Mouse (Mus musculus): Measurements from ENCODE around the gene Gm49711. TPM values are rescaled to one million over a fixed set of nuclear protein-coding genes. Genes with fewer than 3 reads are reported as not detected.
A peak's percentile ranks its signal among the peaks of the same experiment; 100 is the strongest.
"Not testable (repeated sequence)": the region's sequence is repeated elsewhere in the genome, so short reads cannot be mapped to it uniquely, and the experiment has no call there.

Gm49711 gene
- polyA plus RNA-seq, 1 experiment from 2014 or later, result 0.08 TPM

DNA sequence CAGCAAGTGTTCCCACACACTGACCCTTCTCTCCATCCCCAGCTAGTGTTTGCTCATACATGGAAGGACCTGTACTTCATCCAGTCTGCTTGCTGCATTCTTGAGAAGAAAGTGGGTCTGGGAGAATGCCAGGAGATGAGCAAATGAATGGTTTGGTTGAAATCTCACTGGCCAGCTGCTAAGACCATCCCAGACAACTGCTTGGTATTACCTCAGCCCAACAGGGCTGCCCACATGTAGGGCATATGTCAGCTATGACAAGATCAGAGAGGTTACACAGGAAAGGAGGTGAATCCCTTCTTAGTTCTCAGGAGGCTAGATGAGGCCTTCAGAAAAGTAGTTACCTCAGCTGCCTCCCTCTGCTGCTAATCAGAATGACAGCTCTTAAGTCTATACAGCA, 132.5 kb downstream of the Gm49711 start:
- no peaks in the 10 kb centered on the region for H3K27me3 ChIP-seq (ENCODE audit: control insufficient read depth, insufficient read depth, low read length)
- no peak overlapping the region for H3K27ac ChIP-seq (replicated peaks)
- H3K4me2 ChIP-seq (replicated peaks; ENCODE audit: low read depth), result no peak overlapping the region
- ATAC-seq (ENCODE audit: low FRiP score, low TSS enrichment) (no peak), DNase-seq (ENCODE audit: low spot score) (no peak)
- no peaks in the 10 kb centered on the region for H3K4me1 ChIP-seq (replicated peaks; ENCODE audit: control insufficient read depth, insufficient read depth)
- no peak overlapping the region for H3K9ac ChIP-seq (ENCODE audit: low read length)
- no peaks in the 10 kb centered on the region for H3K36me3 ChIP-seq (ENCODE audit: control insufficient read depth, insufficient read depth, low read length)
- no peak for TF ChIP-seq EP300 (optimal IDR thresholded peaks at IDR 0.05)
- TF ChIP-seq CTCF (IDR thresholded peaks at IDR 0.05; ENCODE audit: low read depth), result no peak
- H3K4me3 ChIP-seq (ENCODE audit: low read depth, low read length), result no peak overlapping the region
- no peaks in the 10 kb centered on the region for H3K9me3 ChIP-seq (ENCODE audit: control insufficient read depth, low read length)

DNA sequence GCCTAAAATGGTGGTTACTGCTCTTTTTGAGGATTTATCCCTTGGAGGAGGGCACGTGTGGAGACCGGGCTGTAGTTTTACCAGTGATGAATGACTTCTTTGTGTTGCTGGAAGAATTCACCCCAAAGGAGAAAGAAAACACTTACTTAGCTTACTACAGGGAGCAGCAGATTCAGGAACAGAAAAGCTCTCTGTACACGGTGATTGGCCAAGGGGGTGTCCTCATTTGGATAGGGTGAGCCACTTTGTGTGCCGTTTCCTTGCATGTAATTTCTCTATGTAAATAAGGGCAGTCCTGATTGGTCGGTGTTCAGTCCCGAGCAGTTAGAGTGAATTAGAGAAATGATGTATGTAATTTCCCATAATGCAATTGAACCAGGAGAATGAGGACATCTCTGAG, 137.0 kb downstream of the Gm49711 start:
- no peak overlapping the region for H3K4me3 ChIP-seq (ENCODE audit: low read depth, low read length)
- H3K27me3 ChIP-seq (ENCODE audit: control insufficient read depth, insufficient read depth, low read length), result no peaks in the 10 kb centered on the region
- TF ChIP-seq CTCF (IDR thresholded peaks at IDR 0.05; ENCODE audit: low read depth) (no peak), EP300 (optimal IDR thresholded peaks at IDR 0.05) (no peak)
- H3K4me1 ChIP-seq (replicated peaks; ENCODE audit: control insufficient read depth, insufficient read depth), result no peaks in the 10 kb centered on the region
- H3K9ac ChIP-seq (ENCODE audit: low read length), result no peak overlapping the region
- 66% methylated on average over 6 of the region's 6 CpGs for WGBS
- DNase-seq (ENCODE audit: low spot score) (no peak), ATAC-seq (ENCODE audit: low FRiP score, low TSS enrichment) (no peak)
- no peak overlapping the region for H3K27ac ChIP-seq (replicated peaks)
- H3K36me3 ChIP-seq (ENCODE audit: control insufficient read depth, insufficient read depth, low read length), result no peaks in the 10 kb centered on the region
- H3K9me3 ChIP-seq (ENCODE audit: control insufficient read depth, low read length), result no peaks in the 10 kb centered on the region
- no peak overlapping the region for H3K4me2 ChIP-seq (replicated peaks; ENCODE audit: low read depth)

DNA sequence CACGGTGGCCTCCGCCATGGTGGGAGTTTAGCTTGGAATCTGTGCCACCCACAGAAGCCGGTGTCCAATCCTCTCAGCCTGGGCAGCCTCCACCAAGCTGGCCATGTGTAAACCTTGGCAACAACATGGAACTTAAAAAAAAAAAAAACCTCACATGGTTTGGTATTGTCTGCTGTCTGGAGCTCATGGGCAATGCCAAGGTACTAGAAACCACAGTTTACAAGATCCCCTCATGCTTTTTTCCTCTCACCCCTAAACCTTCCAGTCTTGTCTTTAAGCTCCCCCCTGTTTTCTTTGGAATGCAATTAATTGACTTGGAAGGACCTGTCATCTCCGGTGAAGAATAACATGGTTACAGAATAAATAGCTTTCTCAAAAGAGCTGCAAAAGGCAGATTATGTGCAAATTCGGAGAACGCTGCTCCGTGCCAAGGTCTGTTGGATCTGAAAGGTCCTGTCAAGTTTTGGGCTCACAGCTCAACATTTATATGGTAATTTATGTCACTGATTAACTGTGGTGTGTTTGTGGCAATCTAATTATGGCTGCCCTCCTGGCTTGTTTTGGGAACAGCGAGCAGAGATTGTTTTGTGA, 138.7 kb downstream of the Gm49711 start:
- 61% methylated on average over 8 of the region's 8 CpGs for WGBS
- Histone ChIP-seq H3K4me3 (ENCODE audit: low read depth, low read length) (no peak overlapping the region), H3K27me3 (ENCODE audit: control insufficient read depth, insufficient read depth, low read length) (no peaks in the 10 kb centered on the region), H3K27ac (replicated peaks) (no peak overlapping the region), H3K36me3 (ENCODE audit: control insufficient read depth, insufficient read depth, low read length) (no peaks in the 10 kb centered on the region), H3K9me3 (ENCODE audit: control insufficient read depth, low read length) (no peaks in the 10 kb centered on the region), H3K4me2 (replicated peaks; ENCODE audit: low read depth) (no peak overlapping the region), H3K9ac (ENCODE audit: low read length) (no peak overlapping the region), H3K4me1 (replicated peaks; ENCODE audit: control insufficient read depth, insufficient read depth) (no peaks in the 10 kb centered on the region)
- ATAC-seq (ENCODE audit: low FRiP score, low TSS enrichment) (no peak), DNase-seq (ENCODE audit: low spot score) (no peak)
- TF ChIP-seq EP300 (optimal IDR thresholded peaks at IDR 0.05), result no peak
- TF ChIP-seq CTCF (IDR thresholded peaks at IDR 0.05; ENCODE audit: low read depth), result no peak

DNA sequence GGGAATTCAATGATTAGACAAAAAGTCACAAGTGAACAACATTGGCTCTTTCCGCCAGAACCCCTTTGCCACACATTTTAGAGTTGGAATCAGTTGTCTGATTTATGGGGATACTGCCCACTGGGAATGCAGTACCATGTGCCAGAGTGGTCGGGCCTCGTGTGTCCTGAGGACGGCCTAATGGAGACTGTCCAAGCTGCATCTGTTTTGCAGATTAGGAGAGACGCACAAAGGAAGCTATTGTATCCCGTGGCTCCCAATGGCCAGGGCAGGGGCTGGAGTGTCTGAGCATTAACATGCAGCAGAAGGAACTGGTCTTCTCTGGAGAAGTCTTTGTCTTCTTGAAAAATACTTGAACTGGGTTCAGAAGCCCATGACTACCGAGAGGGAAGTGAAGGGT, 142.5 kb downstream of the Gm49711 start:
- H3K27me3 ChIP-seq (ENCODE audit: control insufficient read depth, insufficient read depth, low read length), result no peaks in the 10 kb centered on the region
- 77% methylated on average over 7 of the region's 7 CpGs for WGBS
- no peak overlapping the region for H3K9ac ChIP-seq (ENCODE audit: low read length)
- no peak for DNase-seq (ENCODE audit: low spot score)
- no peak for TF ChIP-seq CTCF (IDR thresholded peaks at IDR 0.05; ENCODE audit: low read depth)
- no peak for TF ChIP-seq EP300 (optimal IDR thresholded peaks at IDR 0.05)
- H3K4me2 ChIP-seq (replicated peaks; ENCODE audit: low read depth), result no peak overlapping the region
- H3K4me1 ChIP-seq (replicated peaks; ENCODE audit: control insufficient read depth, insufficient read depth), result no peaks in the 10 kb centered on the region
- no peak overlapping the region for H3K4me3 ChIP-seq (ENCODE audit: low read depth, low read length)
- no peaks in the 10 kb centered on the region for H3K36me3 ChIP-seq (ENCODE audit: control insufficient read depth, insufficient read depth, low read length)
- no peak overlapping the region for H3K27ac ChIP-seq (replicated peaks)
- no peak for ATAC-seq (ENCODE audit: low FRiP score, low TSS enrichment)
- no peaks in the 10 kb centered on the region for H3K9me3 ChIP-seq (ENCODE audit: control insufficient read depth, low read length)

DNA sequence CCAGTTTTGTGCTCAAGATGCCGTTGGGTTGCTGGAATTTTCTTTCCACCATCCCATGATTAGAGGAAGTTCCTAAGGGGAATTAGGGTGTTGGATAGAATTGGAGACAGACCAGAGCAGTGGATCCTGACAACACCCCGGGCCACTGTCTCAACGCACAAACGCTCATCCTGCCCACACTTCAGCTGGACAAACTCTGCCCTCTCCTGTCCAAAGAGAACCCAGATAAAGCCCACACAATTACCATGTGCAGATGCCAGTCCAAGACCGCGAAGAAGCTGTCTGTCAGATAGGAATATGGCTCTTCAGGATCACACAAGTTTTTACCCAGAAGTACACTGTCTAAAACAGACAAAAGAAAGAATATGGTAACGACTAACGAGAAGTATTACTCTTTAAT, 145.5 kb downstream of the Gm49711 start:
- Histone ChIP-seq H3K27me3 (ENCODE audit: control insufficient read depth, insufficient read depth, low read length) (no peaks in the 10 kb centered on the region), H3K9ac (ENCODE audit: low read length) (no peak overlapping the region), H3K4me1 (replicated peaks; ENCODE audit: control insufficient read depth, insufficient read depth) (no peaks in the 10 kb centered on the region; the same call in 1 of the 2 replicates), H3K36me3 (ENCODE audit: control insufficient read depth, insufficient read depth, low read length) (no peaks in the 10 kb centered on the region), H3K9me3 (ENCODE audit: control insufficient read depth, low read length) (no peaks in the 10 kb centered on the region), H3K27ac (replicated peaks) (no peak overlapping the region), H3K4me3 (ENCODE audit: low read depth, low read length) (no peak overlapping the region), H3K4me2 (replicated peaks; ENCODE audit: low read depth) (no peak overlapping the region)
- DNase-seq (ENCODE audit: low spot score) (no peak), ATAC-seq (ENCODE audit: low FRiP score, low TSS enrichment) (no peak)
- 86% methylated on average over 8 of the region's 8 CpGs for WGBS
- TF ChIP-seq EP300 (optimal IDR thresholded peaks at IDR 0.05), result no peak
- peak; percentile 37; the same call in 1 of the 2 replicates for TF ChIP-seq CTCF (IDR thresholded peaks at IDR 0.05; ENCODE audit: low read depth)

DNA sequence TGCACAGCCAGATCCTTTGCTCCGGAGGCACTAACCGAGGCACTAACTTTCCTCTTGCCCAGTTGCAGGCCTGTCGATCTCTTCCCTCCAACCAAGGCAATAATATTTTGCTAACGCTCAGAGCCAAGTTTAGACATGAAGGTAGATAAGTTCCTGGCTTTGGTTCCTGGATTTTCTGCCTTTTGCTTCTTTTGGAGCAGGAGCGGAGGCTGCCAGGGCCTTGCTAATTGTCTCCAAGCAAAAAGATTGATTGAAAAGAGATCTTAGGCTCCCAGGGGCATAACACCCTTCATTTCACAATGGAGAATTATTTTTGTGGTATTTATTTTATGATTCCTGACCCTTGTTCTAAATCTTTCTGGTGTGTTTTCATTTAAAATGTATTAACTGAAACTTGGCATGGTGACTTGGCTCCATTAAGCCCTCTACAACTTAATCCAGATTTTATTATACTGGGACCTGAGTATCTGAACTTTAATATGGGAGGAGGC, 151.2 kb downstream of the Gm49711 start:
- Histone ChIP-seq H3K27ac (replicated peaks) (no peak overlapping the region), H3K9ac (ENCODE audit: low read length) (no peak overlapping the region), H3K27me3 (ENCODE audit: control insufficient read depth, insufficient read depth, low read length) (no peaks in the 10 kb centered on the region), H3K4me2 (replicated peaks; ENCODE audit: low read depth) (no peak overlapping the region), H3K36me3 (ENCODE audit: control insufficient read depth, insufficient read depth, low read length) (no peaks in the 10 kb centered on the region), H3K4me1 (replicated peaks; ENCODE audit: control insufficient read depth, insufficient read depth) (no peaks in the 10 kb centered on the region; the same call in 1 of the 2 replicates), H3K4me3 (ENCODE audit: low read depth, low read length) (no peak overlapping the region), H3K9me3 (ENCODE audit: control insufficient read depth, low read length) (no peaks in the 10 kb centered on the region)
- no peak for DNase-seq (ENCODE audit: low spot score)
- ATAC-seq (ENCODE audit: low FRiP score, low TSS enrichment), result no peak
- WGBS, result 42% methylated on average over 5 of the region's 5 CpGs
- TF ChIP-seq EP300 (optimal IDR thresholded peaks at IDR 0.05) (no peak), CTCF (IDR thresholded peaks at IDR 0.05; ENCODE audit: low read depth) (no peak)

DNA sequence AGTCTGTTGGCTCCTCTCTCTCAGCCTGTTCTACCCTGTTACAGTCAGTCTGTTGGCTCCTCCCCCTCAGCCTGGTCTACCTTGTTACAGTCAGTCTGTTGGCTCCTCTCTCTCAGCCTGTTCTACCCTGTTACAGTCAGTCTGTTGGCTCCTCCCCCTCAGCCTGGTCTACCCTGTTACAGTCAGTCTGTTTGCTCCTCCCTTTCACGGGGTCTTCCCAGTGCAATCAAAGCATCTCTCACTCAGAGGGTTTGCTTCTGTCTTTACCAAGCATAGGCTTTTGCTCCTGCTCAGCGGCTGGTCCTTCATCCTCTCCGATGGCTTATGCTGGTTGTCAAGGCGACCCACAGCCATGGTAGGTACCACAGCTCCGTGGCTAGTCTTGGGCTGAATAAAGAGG, 152.2 kb downstream of the Gm49711 start:
- not testable (repeated sequence) for H3K4me1 ChIP-seq (replicated peaks; ENCODE audit: control insufficient read depth, insufficient read depth); H3K4me3 ChIP-seq (ENCODE audit: low read depth, low read length); H3K27ac ChIP-seq (replicated peaks); H3K9ac ChIP-seq (ENCODE audit: low read length); H3K9me3 ChIP-seq (ENCODE audit: control insufficient read depth, low read length); H3K4me2 ChIP-seq (replicated peaks; ENCODE audit: low read depth); H3K36me3 ChIP-seq (ENCODE audit: control insufficient read depth, insufficient read depth, low read length); DNase-seq (ENCODE audit: low spot score); ATAC-seq (ENCODE audit: low FRiP score, low TSS enrichment); H3K27me3 ChIP-seq (ENCODE audit: control insufficient read depth, insufficient read depth, low read length)
- WGBS, result 79% methylated on average over 5 of the region's 5 CpGs

DNA sequence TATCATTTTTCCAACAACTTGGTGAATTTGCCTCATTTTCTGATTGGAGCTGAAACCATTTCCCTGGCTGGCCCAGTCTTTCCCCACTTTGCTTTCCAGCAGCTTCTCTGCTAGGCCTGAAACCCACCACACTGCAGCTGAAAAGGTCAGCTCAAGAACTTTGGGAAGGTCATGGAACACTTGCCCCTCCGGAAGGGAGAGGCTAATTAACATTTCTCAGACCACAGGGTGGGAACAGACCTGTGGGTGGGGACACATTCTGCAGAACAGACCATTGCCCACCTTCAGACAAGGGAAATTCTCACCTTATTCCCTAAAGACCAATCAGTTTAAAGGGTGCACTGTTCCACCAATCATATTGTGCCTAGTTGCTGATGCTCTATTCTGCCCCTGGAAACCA, 155.8 kb downstream of the Gm49711 start:
- ATAC-seq (ENCODE audit: low FRiP score, low TSS enrichment); H3K4me3 ChIP-seq (ENCODE audit: low read depth, low read length); H3K27ac ChIP-seq (replicated peaks); H3K9me3 ChIP-seq (ENCODE audit: control insufficient read depth, low read length); H3K4me2 ChIP-seq (replicated peaks; ENCODE audit: low read depth); H3K4me1 ChIP-seq (replicated peaks; ENCODE audit: control insufficient read depth, insufficient read depth); H3K9ac ChIP-seq (ENCODE audit: low read length); DNase-seq (ENCODE audit: low spot score); H3K36me3 ChIP-seq (ENCODE audit: control insufficient read depth, insufficient read depth, low read length); H3K27me3 ChIP-seq (ENCODE audit: control insufficient read depth, insufficient read depth, low read length): not testable (repeated sequence)
- WGBS, result 69% methylated on average over 1 of the region's 1 CpGs
